Mouse (Mus musculus): ENCODE measurements around the gene Sike1.

Gene Sike1

GRCm38 (mm10) chr3:102995605-102996321 lies at the start of gene Sike1:
Gene Sike1, plus strand, starts transcription at chr3:102995708.
- DNase-seq (ENCODE audit: low read depth, low spot score) = peak; percentile 74

GRCm38 (mm10) chr3:102946312-102946711 lies 49.2 kb upstream of the Sike1 start:
- DNase-seq (ENCODE audit: low read depth, low spot score) = no peak

- DNase-seq (ENCODE audit: low read depth, low spot score) = no peak
Observed at GRCm38 (mm10) chr3:102946861-102947260, 48.6 kb upstream of the Sike1 start.

GRCm38 (mm10) chr3:102954476-102954875 lies 41.0 kb upstream of the Sike1 start:
- DNase-seq (ENCODE audit: low read depth, low spot score) = no peak

- no peak for DNase-seq (ENCODE audit: low read depth, low spot score)
Observed at GRCm38 (mm10) chr3:102955143-102955542, 40.4 kb upstream of the Sike1 start.

GRCm38 (mm10) chr3:102955596-102955995 lies 39.9 kb upstream of the Sike1 start:
- no peak for DNase-seq (ENCODE audit: low read depth, low spot score)

GRCm38 (mm10) chr3:102964033-102964432 lies 31.5 kb upstream of the Sike1 start, which contains the start of gene Nr1h5:
Gene Nr1h5, minus strand, starts transcription at chr3:102964133.
- DNase-seq (ENCODE audit: low read depth, low spot score) = no peak

GRCm38 (mm10) chr3:102970067-102970466 lies 25.4 kb upstream of the Sike1 start:
- DNase-seq (ENCODE audit: low read depth, low spot score) = no peak

- no peak for DNase-seq (ENCODE audit: low read depth, low spot score)
Observed at GRCm38 (mm10) chr3:102970508-102970907, 25.0 kb upstream of the Sike1 start.

GRCm38 (mm10) chr3:102976906-102977305 lies 18.6 kb upstream of the Sike1 start:
- no peak for DNase-seq (ENCODE audit: low read depth, low spot score)

- DNase-seq (ENCODE audit: low read depth, low spot score) = peak; percentile 68
Observed at GRCm38 (mm10) chr3:102979550-102980348, 15.8 kb upstream of the Sike1 start.

GRCm38 (mm10) chr3:102980349-102980736 lies 15.2 kb upstream of the Sike1 start:
- no peak for DNase-seq (ENCODE audit: low read depth, low spot score)

- DNase-seq (ENCODE audit: low read depth, low spot score) = no peak
Observed at GRCm38 (mm10) chr3:102991041-102991440, 4.5 kb upstream of the Sike1 start.

GRCm38 (mm10) chr3:102992936-102993335 lies 2.6 kb upstream of the Sike1 start:
- no peak for DNase-seq (ENCODE audit: low read depth, low spot score)

- DNase-seq (ENCODE audit: low read depth, low spot score) = no peak
Observed at GRCm38 (mm10) chr3:102995233-102995604, 289 bp upstream of the Sike1 start.

GRCm38 (mm10) chr3:102997036-102997435 lies 1.5 kb downstream of the Sike1 start:
- no peak for DNase-seq (ENCODE audit: low read depth, low spot score)

GRCm38 (mm10) chr3:102997591-102997990 lies 2.1 kb downstream of the Sike1 start:
- no peak for DNase-seq (ENCODE audit: low read depth, low spot score)

- DNase-seq (ENCODE audit: low read depth, low spot score) = no peak
Observed at GRCm38 (mm10) chr3:103001595-103001994, 6.1 kb downstream of the Sike1 start.

GRCm38 (mm10) chr3:103017350-103017749 lies 21.8 kb downstream of the Sike1 start:
- no peak for DNase-seq (ENCODE audit: low read depth, low spot score)

- DNase-seq (ENCODE audit: low read depth, low spot score) = no peak
Observed at GRCm38 (mm10) chr3:103019462-103019861, 24.0 kb downstream of the Sike1 start.

- DNase-seq (ENCODE audit: low read depth, low spot score) = peak; percentile 92
Observed at GRCm38 (mm10) chr3:103020249-103020942, 24.9 kb downstream of the Sike1 start, which contains the start of gene Csde1. Gene Csde1, plus strand, starts transcription at chr3:103020426.

- DNase-seq (ENCODE audit: low read depth, low spot score) = peak; percentile 89
Observed at GRCm38 (mm10) chr3:103020943-103021638, 25.6 kb downstream of the Sike1 start.

All from brain, embryonic 18.5 days (tissue).